Mouse (Mus musculus) liver, embryonic 14.5 days (tissue): Measurements from ENCODE around the gene Tfap2a.

Experiments used
- CTCF ChIP-seq: IDR thresholded peaks from 2 replicates; pipeline ENCODE4 v1.5.1; 2016; ENCODE audit warnings: antibody characterized with exemption, low read depth, control low read depth
- EP300 ChIP-seq: IDR thresholded peaks from 2 replicates; pipeline ENCODE4 v1.6.1; 2016; ENCODE audit warnings: antibody characterized with exemption, low read depth

DNA sequence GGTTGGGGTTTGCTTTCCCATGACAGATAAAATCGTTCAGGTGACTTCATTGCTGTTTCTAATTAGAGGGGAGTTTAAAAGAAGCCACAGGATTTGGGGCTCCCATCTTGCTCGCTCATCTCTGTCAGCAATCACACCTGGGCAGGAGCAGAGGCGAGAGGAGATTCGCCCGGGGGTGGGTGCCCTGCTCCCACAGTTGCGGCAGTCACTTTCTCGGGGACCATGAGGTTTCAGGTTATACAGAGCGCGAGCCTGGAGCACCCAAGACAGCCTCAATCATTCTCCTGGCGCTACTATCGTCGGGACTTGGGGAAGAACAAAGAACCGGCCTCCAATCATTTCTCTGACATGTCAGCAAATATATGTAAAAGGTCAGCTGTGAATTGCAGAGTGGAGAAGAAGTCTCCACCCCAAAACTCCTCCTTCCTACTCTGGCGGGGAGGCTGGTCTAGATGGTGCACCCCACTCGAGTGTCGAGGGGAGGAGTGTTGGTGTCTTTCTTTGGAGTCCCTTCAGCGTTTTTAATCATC lies 1.0 kb upstream of the Tfap2a start:
- TF ChIP-seq EP300 (no peak), CTCF (no peak)
